Mouse (Mus musculus) lung, postnatal 0 days (tissue): ENCODE data around the gene Foxd4.

Source experiments
- CTCF ChIP-seq: IDR thresholded peaks from 2 replicates; pipeline ENCODE4 v1.5.1; 2016; ENCODE audit warnings: antibody characterized with exemption, mild to moderate bottlenecking
- EP300 ChIP-seq: IDR thresholded peaks from 2 replicates; pipeline ENCODE4 v1.6.1; 2016; ENCODE audit warnings: antibody characterized with exemption, mild to moderate bottlenecking, control low read depth

DNA sequence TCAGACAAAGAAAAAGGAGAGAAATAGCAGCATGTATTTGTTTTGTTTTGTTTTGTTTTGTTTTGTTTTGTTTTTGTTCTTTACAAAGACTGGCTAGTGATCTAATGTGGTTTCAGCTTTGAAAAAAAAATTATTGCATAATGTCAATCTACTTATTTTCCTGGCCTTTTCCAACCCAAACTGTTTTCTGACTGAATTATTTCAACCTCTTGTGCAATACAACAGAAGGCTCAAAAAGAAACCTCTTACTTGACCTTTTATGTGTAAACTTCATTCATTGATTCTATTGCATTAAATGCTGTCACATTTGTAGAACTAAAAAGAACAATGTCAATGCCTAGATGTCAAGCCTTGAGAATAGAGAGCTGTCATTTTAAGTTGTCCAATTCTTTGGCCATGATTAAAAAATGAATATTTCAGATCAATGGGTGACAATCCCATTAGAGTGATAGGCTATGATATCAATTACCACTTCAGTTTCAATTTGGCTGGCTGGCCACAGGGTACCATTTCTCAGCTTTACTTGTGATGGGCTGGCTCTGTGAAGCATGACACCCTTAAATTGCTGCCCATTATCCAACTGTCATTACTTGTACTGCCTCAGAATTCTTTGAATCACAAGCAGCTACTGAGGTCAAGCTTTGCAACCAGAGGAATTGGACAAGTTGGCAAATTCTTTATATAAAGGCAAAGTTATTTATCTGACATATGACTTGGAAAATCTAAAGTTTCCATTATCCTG, 44.7 kb upstream of the Foxd4 start:
- TF ChIP-seq CTCF (no peak), EP300 (no peak)
